Mouse (Mus musculus): ENCODE measurements at regions not wholly inside any gene's neighbourhood (a gene's known extent, or its start where the extent isn't known, plus 50 kb on each side); places are given as distances from the start of the nearest gene placed in this dataset.

DNA sequence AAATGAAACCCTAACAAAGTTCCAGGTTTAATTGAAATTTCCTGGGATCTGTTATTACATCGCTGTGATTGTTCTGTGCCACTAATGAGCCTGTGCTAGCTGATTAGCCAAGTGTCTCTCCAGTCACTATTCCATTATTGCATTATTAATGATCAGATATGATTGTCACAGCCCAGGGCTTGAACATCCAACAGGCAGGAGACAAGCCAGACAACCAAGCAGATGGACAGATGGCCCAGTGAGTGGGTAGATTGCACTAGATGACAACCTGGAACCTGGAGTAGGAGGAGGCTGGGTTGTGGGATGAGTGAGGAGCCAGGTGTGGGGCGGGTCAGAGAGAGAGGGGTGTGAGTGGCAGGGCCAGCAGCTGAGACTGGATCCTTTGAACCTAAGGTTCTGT is 161.6 kb downstream of the Trim29 start:
- H3K27me3 ChIP-seq (replicated peaks): no peaks in the 10 kb centered on the region

DNA sequence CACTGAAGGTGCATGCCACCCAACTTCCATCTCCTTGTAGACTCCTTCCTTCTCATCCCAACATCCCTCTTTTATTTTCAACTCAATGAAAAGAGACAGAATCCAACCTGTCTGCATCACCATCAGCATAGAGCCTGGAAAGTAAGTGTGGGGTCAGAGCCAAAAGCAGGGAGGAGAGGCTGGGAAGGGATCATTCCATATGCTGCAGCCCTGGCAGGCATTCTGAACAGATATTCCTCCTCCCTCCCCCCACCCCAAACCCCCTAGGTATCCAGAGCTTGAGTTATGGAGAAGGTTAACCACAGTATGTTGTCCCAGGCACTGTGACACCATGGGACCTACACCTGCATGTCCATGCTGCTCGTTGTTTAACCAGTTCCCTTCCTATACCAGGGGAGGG is 162.5 kb downstream of the Trim29 start:
- Histone ChIP-seq H3K9ac (no peak overlapping the region), H3K4me3 (no peak overlapping the region), H3K4me1 (peaks cover 7% of the 10 kb centered on the region), H3K27me3 (replicated peaks) (no peaks in the 10 kb centered on the region), H3K4me2 (no peak overlapping the region), H3K9me3 (no peaks in the 10 kb centered on the region), H3K27ac (no peak overlapping the region), H3K36me3 (replicated peaks) (no peaks in the 10 kb centered on the region)
- no peak for ATAC-seq (replicated peaks)
- WGBS: 86% methylated on average over 1 of the region's 1 CpGs

More for the DNA sequence above, 161.6 kb downstream of the Trim29 start:
- Histone ChIP-seq H3K9me3 (no peaks in the 10 kb centered on the region), H3K27ac (no peak overlapping the region), H3K4me1 (peaks cover 7% of the 10 kb centered on the region), H3K36me3 (replicated peaks) (no peaks in the 10 kb centered on the region), H3K4me3 (no peak overlapping the region), H3K4me2 (no peak overlapping the region), H3K9ac (no peak overlapping the region)
- ATAC-seq (replicated peaks): no peak
- 67% methylated on average over 2 of the region's 2 CpGs for WGBS

- H3K4me3 ChIP-seq: no peak overlapping the region
- no peaks in the 10 kb centered on the region for H3K27me3 ChIP-seq (replicated peaks)
- no peak overlapping the region for H3K27ac ChIP-seq
- WGBS: 50% methylated on average over 16 of the region's 16 CpGs
- no peaks in the 10 kb centered on the region for H3K36me3 ChIP-seq (replicated peaks)
- no peaks in the 10 kb centered on the region for H3K9me3 ChIP-seq
- no peak overlapping the region for H3K9ac ChIP-seq
- no peak overlapping the region for H3K4me2 ChIP-seq
- H3K4me1 ChIP-seq: peaks cover 7% of the 10 kb centered on the region
- 0 out of 2 replicates have a peak, but pooled peaks have one; percentile 42 for ATAC-seq (replicated peaks)
These were observed 163.1 kb downstream of the Trim29 start for GRCm38 (mm10) chr9:43473601-43474302.

GRCm38 (mm10) chr9:43474303-43474643 is 163.6 kb downstream of the Trim29 start:
- Histone ChIP-seq H3K4me2 (no peak overlapping the region), H3K9me3 (no peaks in the 10 kb centered on the region), H3K36me3 (replicated peaks) (no peaks in the 10 kb centered on the region), H3K27ac (no peak overlapping the region), H3K4me1 (peaks cover 7% of the 10 kb centered on the region), H3K9ac (no peak overlapping the region), H3K4me3 (no peak overlapping the region), H3K27me3 (replicated peaks) (no peaks in the 10 kb centered on the region)
- 66% methylated on average over 4 of the region's 4 CpGs for WGBS
- no peak for ATAC-seq (replicated peaks)

GRCm38 (mm10) chr9:43480826-43481591 is 170.4 kb downstream of the Trim29 start:
- no peak overlapping the region for H3K9ac ChIP-seq
- no peaks in the 10 kb centered on the region for H3K36me3 ChIP-seq (replicated peaks)
- no peaks in the 10 kb centered on the region for H3K9me3 ChIP-seq
- H3K4me1 ChIP-seq: no peaks in the 10 kb centered on the region
- ATAC-seq (replicated peaks): 0 out of 2 replicates have a peak, but pooled peaks have one; percentile 30
- no peak overlapping the region for H3K27ac ChIP-seq
- WGBS: 51% methylated on average over 3 of the region's 3 CpGs
- H3K4me2 ChIP-seq: no peak overlapping the region
- no peaks in the 10 kb centered on the region for H3K27me3 ChIP-seq (replicated peaks)
- H3K4me3 ChIP-seq: no peak overlapping the region

DNA sequence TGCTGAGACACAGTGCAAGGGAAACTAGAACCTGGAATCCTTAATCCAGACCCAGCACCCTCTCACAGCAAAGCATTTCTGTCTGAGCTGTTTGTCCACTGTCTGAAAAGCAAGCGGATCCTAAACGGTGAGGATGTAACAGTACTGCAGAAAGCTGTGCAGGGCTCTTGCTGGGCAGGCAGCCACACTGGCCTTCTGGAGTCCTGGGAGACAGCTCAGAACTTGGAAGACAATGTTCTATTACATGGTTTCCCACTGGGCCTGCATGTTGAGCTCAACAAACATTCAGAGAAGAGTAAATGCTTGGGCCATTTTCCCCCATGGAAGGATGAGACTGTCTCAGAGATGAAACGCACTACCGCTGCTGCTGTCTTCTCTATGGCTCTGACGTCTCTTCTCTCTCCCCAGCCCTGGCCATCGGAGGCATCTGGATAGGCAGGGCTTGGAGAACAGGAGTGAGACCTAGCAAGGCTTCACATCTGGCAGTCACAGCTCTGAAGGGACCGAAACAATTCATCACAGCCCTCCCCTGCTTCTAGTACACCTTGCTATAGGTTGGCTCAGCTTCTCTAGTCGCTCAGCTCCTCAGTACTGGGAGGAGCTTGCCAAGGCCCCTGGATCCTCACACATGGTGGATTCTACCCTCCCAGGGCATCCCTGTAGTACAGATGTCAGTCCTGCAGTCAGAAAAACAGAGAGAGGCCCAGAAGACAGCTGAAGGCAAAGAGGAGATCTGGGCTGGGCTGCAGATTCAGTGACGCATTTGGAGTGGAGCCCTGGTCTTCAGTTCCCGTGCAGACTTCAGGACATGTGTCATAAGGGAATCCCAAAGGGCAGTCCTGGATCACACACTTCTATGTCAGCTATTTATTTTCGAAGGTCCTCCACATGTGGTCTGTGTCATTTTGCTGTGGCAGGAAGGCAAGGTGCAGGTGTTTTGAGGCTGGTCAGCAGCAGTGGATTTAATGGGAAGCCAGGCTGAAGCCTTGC is 171.7 kb downstream of the Trim29 start:
- ATAC-seq (replicated peaks): no peak
- H3K27me3 ChIP-seq (replicated peaks): no peaks in the 10 kb centered on the region
- no peaks in the 10 kb centered on the region for H3K4me1 ChIP-seq
- no peaks in the 10 kb centered on the region for H3K36me3 ChIP-seq (replicated peaks)
- H3K27ac ChIP-seq: no peak overlapping the region
- H3K4me2 ChIP-seq: no peak overlapping the region
- H3K4me3 ChIP-seq: no peak overlapping the region
- WGBS: 74% methylated on average over 11 of the region's 11 CpGs
- no peak overlapping the region for H3K9ac ChIP-seq
- H3K9me3 ChIP-seq: no peaks in the 10 kb centered on the region

DNA sequence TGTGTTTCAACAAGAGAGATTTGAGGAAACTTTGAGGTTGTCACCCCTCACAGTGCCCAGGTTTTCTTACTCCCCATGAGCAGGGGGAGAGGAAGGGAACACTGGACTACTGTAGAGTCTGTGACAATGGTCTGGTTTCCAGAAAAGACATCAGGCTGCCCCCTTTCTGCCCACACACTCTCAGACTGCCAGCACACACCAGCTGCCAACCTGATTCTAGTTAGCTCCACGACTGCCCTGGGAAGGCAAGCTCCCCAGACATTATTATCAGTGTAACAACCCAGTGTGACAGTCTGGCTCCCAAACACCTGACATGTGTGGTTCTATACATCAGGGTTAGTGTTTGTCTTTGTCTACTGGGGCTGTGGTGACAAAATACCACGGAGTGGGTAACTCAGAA is 172.5 kb downstream of the Trim29 start:
- H3K4me3 ChIP-seq: no peak overlapping the region
- H3K9me3 ChIP-seq: no peaks in the 10 kb centered on the region
- WGBS: 69% methylated on average over 2 of the region's 2 CpGs
- no peaks in the 10 kb centered on the region for H3K36me3 ChIP-seq (replicated peaks)
- no peak overlapping the region for H3K27ac ChIP-seq
- H3K4me1 ChIP-seq: no peaks in the 10 kb centered on the region
- no peak overlapping the region for H3K9ac ChIP-seq
- H3K27me3 ChIP-seq (replicated peaks): no peaks in the 10 kb centered on the region
- no peak for ATAC-seq (replicated peaks)
- no peak overlapping the region for H3K4me2 ChIP-seq

GRCm38 (mm10) chr9:43483906-43484305 is 173.3 kb downstream of the Trim29 start:
- 90% methylated on average over 2 of the region's 2 CpGs for WGBS
- no peaks in the 10 kb centered on the region for H3K9me3 ChIP-seq
- H3K36me3 ChIP-seq (replicated peaks): no peaks in the 10 kb centered on the region
- no peaks in the 10 kb centered on the region for H3K4me1 ChIP-seq
- H3K27ac ChIP-seq: no peak overlapping the region
- no peak overlapping the region for H3K9ac ChIP-seq
- H3K4me3 ChIP-seq: no peak overlapping the region
- H3K4me2 ChIP-seq: no peak overlapping the region
- H3K27me3 ChIP-seq (replicated peaks): no peaks in the 10 kb centered on the region
- ATAC-seq (replicated peaks): no peak

- Histone ChIP-seq H3K4me1 (peaks cover 7% of the 10 kb centered on the region; the same call in 1 of the 2 replicates), H3K4me2 (no peak overlapping the region), H3K9me3 (no peaks in the 10 kb centered on the region), H3K27me3 (replicated peaks) (no peaks in the 10 kb centered on the region), H3K4me3 (no peak overlapping the region), H3K9ac (no peak overlapping the region), H3K36me3 (replicated peaks) (no peaks in the 10 kb centered on the region), H3K27ac (no peak overlapping the region)
- 75% methylated on average over 4 of the region's 4 CpGs for WGBS
- no peak for ATAC-seq (replicated peaks)
These were observed 176.1 kb downstream of the Trim29 start for GRCm38 (mm10) chr9:43486704-43487103.

GRCm38 (mm10) chr9:43489205-43489604 is 178.6 kb downstream of the Trim29 start:
- Histone ChIP-seq H3K9ac (no peak overlapping the region), H3K4me2 (no peak overlapping the region), H3K4me1 (peaks cover 12% of the 10 kb centered on the region), H3K9me3 (no peaks in the 10 kb centered on the region), H3K27ac (no peak overlapping the region), H3K4me3 (no peak overlapping the region), H3K27me3 (replicated peaks) (no peaks in the 10 kb centered on the region), H3K36me3 (replicated peaks) (no peaks in the 10 kb centered on the region)
- 70% methylated on average over 8 of the region's 8 CpGs for WGBS
- no peak for ATAC-seq (replicated peaks)

DNA sequence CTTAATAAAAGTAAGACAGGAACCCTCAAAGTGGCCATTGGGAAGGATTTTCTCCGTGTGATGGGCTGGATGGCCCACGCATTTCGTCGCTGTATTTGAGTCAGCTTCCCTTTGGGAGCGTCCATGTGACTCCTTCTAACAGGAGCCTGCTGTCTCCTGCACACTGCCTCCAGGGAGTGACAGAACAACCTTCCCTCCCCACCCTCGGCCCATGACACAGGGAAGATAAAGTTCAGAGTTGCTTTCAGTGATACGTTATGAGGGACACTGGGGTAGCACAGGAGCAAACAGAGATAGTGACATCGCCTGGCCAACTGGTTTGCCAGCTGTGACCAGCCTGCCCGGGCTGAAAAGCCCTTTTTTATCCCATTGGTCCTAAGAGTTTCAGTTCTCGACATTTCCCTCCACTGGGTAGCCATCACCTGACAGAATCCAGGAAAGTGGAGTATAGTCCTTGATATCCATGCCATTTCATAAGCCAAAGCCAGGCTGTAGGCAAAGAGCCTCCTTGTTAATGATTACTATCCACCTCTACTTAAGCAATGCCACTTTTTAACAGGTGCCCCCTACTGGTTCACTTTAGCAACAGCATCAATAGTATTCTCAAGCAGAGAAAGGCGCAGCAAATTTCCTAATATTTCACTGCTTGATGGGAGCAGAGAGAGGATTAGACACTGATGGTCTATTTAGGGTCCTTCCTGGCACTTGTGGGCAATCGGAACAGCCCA is 180.5 kb downstream of the Trim29 start:
- no peaks in the 10 kb centered on the region for H3K9me3 ChIP-seq
- H3K4me2 ChIP-seq: no peak overlapping the region
- no peak overlapping the region for H3K4me3 ChIP-seq
- peaks cover 12% of the 10 kb centered on the region for H3K4me1 ChIP-seq
- no peak for ATAC-seq (replicated peaks)
- no peak overlapping the region for H3K9ac ChIP-seq
- no peak overlapping the region for H3K27ac ChIP-seq
- H3K36me3 ChIP-seq (replicated peaks): no peaks in the 10 kb centered on the region
- no peaks in the 10 kb centered on the region for H3K27me3 ChIP-seq (replicated peaks)
- WGBS: 74% methylated on average over 12 of the region's 12 CpGs
